Mouse (Mus musculus) stomach, embryonic 16.5 days (tissue): ENCODE measurements around the gene Lrfn3. TPM values are rescaled to one million over a fixed set of nuclear protein-coding genes. Genes with fewer than 3 reads are reported as not detected.

ENCODE experiments used
- ATAC-seq: fragments of 200-750 bp; cut with Nextera tagmentation; 2 replicates; pipeline ENCODE4 v1.8.0; 2017; ENCODE audit warnings: moderate number of reproducible peaks, moderate TSS enrichment; ENCODE audit not compliant: insufficient read depth, low FRiP score
- H3K27ac ChIP-seq: fragments of 300-500 bp; sonication (generic); 2 replicates; pipeline ENCODE4 v1.5.1; 2014; ENCODE audit warnings: low read length
- H3K27me3 ChIP-seq: fragments of 300-500 bp; sonication (generic); 2 replicates; pipeline ENCODE4 v1.6.1; 2014; ENCODE audit warnings: low read length, control low read depth, mixed read lengths; ENCODE audit not compliant: control insufficient read depth, insufficient read depth
- H3K36me3 ChIP-seq: fragments of 300-500 bp; sonication (generic); 2 replicates; pipeline ENCODE4 v1.6.1; 2014; ENCODE audit warnings: low read length; ENCODE audit not compliant: control insufficient read depth, insufficient read depth
- H3K4me1 ChIP-seq: fragments of 300-500 bp; sonication (generic); 2 replicates; pipeline ENCODE4 v1.6.1; 2014; ENCODE audit warnings: low read length, control low read depth, mixed read lengths; ENCODE audit not compliant: control insufficient read depth, insufficient read depth
- H3K4me2 ChIP-seq: fragments of 300-500 bp; sonication (generic); 2 replicates; pipeline ENCODE4 v1.6.1; 2014; ENCODE audit warnings: low read depth, low read length, mixed read lengths
- H3K4me3 ChIP-seq: fragments of 300-500 bp; sonication (generic); replicated peaks from 2 replicates; pipeline ENCODE4 v1.5.1; 2014; ENCODE audit warnings: mild to moderate bottlenecking, low read length
- H3K9ac ChIP-seq: fragments of 300-500 bp; sonication (generic); 2 replicates; pipeline ENCODE4 v1.6.1; 2014; ENCODE audit warnings: low read length
- H3K9me3 ChIP-seq: fragments of 300-500 bp; sonication (generic); replicated peaks from 2 replicates; pipeline ENCODE4 v1.6.1; 2016; ENCODE audit warnings: low read length, control low read depth; ENCODE audit not compliant: control insufficient read depth
- WGBS: fragments of 180-500 bp; shearing (Covaris S2); extraction: QIAGEN DNeasy Blood & Tissue Kit; methylation state at CpG from one replicate; pipeline ENCODE4 v1.1.7; 2014; 5-methylcytosine and 5-hydroxymethylcytosine counted together
- polyA plus RNA-seq: library from polyadenylated mRNA; unstranded; fragments of >200 nt; fragmentation: Nextera tagmentation; extraction: Ambion mirVana; gene quantifications from 2 replicates; pipeline ENCODE4 v1.2.1, GENCODE M21; 2015

The Lrfn3 gene
- polyA plus RNA-seq = 4.0 and 4.6 TPM in 2 replicates

GRCm38 (mm10) chr7:30362652-30363343, at the start of gene Lrfn3:
Gene Lrfn3, minus strand, starts transcription at chr7:30362772.
- Histone ChIP-seq H3K9me3 (no peaks in the 10 kb centered on the region), H3K27me3 (no peaks in the 10 kb centered on the region), H3K4me2 (peak within 1 kb of the TSS; percentile 83), H3K4me3 (peak within 1 kb of the TSS; percentile 58), H3K4me1 (peaks cover 21% of the 10 kb centered on the region), H3K36me3 (no peaks in the 10 kb centered on the region), H3K27ac (peak within 1 kb of the TSS; percentile 16; the same call in 1 of the 2 replicates), H3K9ac (peak within 1 kb of the TSS; percentile 80)
- 1% methylated on average over 51 of the region's 55 CpGs for WGBS
- peak; percentile 73; the same call in 1 of the 2 replicates for ATAC-seq

GRCm38 (mm10) chr7:30411023-30411422, 48.5 kb upstream of the Lrfn3 start:
- H3K4me3 ChIP-seq = no peak overlapping the region
- H3K4me2 ChIP-seq = no peak overlapping the region
- H3K9ac ChIP-seq = no peak overlapping the region
- 66% methylated on average over 3 of the region's 3 CpGs for WGBS
- no peaks in the 10 kb centered on the region for H3K27me3 ChIP-seq
- H3K4me1 ChIP-seq = no peaks in the 10 kb centered on the region
- H3K36me3 ChIP-seq = no peaks in the 10 kb centered on the region
- no peak overlapping the region for H3K27ac ChIP-seq
- H3K9me3 ChIP-seq = no peaks in the 10 kb centered on the region
- ATAC-seq = no peak

- H3K27me3 ChIP-seq = no peaks in the 10 kb centered on the region
- H3K4me3 ChIP-seq = no peak overlapping the region
- H3K9me3 ChIP-seq = no peaks in the 10 kb centered on the region
- no peaks in the 10 kb centered on the region for H3K36me3 ChIP-seq
- H3K4me2 ChIP-seq = no peak overlapping the region
- no peak overlapping the region for H3K9ac ChIP-seq
- H3K4me1 ChIP-seq = no peaks in the 10 kb centered on the region
- no peak for ATAC-seq
- no peak overlapping the region for H3K27ac ChIP-seq
- 43% methylated on average over 2 of the region's 2 CpGs for WGBS
These were observed 47.2 kb upstream of the Lrfn3 start for GRCm38 (mm10) chr7:30409789-30410188.

- H3K4me2 ChIP-seq = no peak overlapping the region
- ATAC-seq = no peak
- 83% methylated on average over 3 of the region's 3 CpGs for WGBS
- H3K27ac ChIP-seq = no peak overlapping the region
- H3K4me3 ChIP-seq = no peak overlapping the region
- H3K9me3 ChIP-seq = no peaks in the 10 kb centered on the region
- H3K4me1 ChIP-seq = no peaks in the 10 kb centered on the region
- H3K36me3 ChIP-seq = no peaks in the 10 kb centered on the region
- H3K9ac ChIP-seq = no peak overlapping the region
- no peaks in the 10 kb centered on the region for H3K27me3 ChIP-seq
These were observed 46.1 kb upstream of the Lrfn3 start for GRCm38 (mm10) chr7:30408639-30409038.

GRCm38 (mm10) chr7:30402343-30402742, 39.8 kb upstream of the Lrfn3 start:
- no peaks in the 10 kb centered on the region for H3K36me3 ChIP-seq
- ATAC-seq = no peak
- H3K4me2 ChIP-seq = no peak overlapping the region
- H3K9ac ChIP-seq = no peak overlapping the region
- H3K4me1 ChIP-seq = no peaks in the 10 kb centered on the region
- H3K4me3 ChIP-seq = no peak overlapping the region
- 65% methylated on average over 4 of the region's 4 CpGs for WGBS
- H3K27ac ChIP-seq = no peak overlapping the region
- H3K27me3 ChIP-seq = no peaks in the 10 kb centered on the region
- H3K9me3 ChIP-seq = no peaks in the 10 kb centered on the region

- Histone ChIP-seq H3K9ac (no peak overlapping the region), H3K4me3 (no peak overlapping the region), H3K36me3 (no peaks in the 10 kb centered on the region), H3K27ac (no peak overlapping the region), H3K9me3 (no peaks in the 10 kb centered on the region), H3K4me2 (no peak overlapping the region), H3K27me3 (no peaks in the 10 kb centered on the region), H3K4me1 (no peaks in the 10 kb centered on the region)
- no peak for ATAC-seq
- WGBS = 48% methylated on average over 7 of the region's 7 CpGs
These were observed 37.1 kb upstream of the Lrfn3 start for GRCm38 (mm10) chr7:30399671-30400070.

GRCm38 (mm10) chr7:30394871-30395270, 32.3 kb upstream of the Lrfn3 start:
- WGBS = 56% methylated on average over 2 of the region's 2 CpGs
- Histone ChIP-seq H3K9me3 (no peaks in the 10 kb centered on the region), H3K4me3 (no peak overlapping the region), H3K27ac (no peak overlapping the region), H3K4me1 (no peaks in the 10 kb centered on the region), H3K36me3 (no peaks in the 10 kb centered on the region), H3K27me3 (no peaks in the 10 kb centered on the region), H3K9ac (no peak overlapping the region), H3K4me2 (no peak overlapping the region)
- no peak for ATAC-seq

GRCm38 (mm10) chr7:30394379-30394778, 31.8 kb upstream of the Lrfn3 start:
- Histone ChIP-seq H3K4me2 (no peak overlapping the region), H3K4me3 (no peak overlapping the region), H3K27ac (peak overlapping the region; percentile 18; the same call in 1 of the 2 replicates), H3K9ac (no peak overlapping the region), H3K36me3 (no peaks in the 10 kb centered on the region), H3K4me1 (no peaks in the 10 kb centered on the region), H3K9me3 (no peaks in the 10 kb centered on the region), H3K27me3 (no peaks in the 10 kb centered on the region)
- ATAC-seq = 0 out of 2 replicates have a peak, but pooled peaks have one; percentile 33
- whole genome bisulfite sequencing = 54% methylated on average over 11 of the region's 11 CpGs

GRCm38 (mm10) chr7:30393631-30394030, 31.1 kb upstream of the Lrfn3 start:
- Histone ChIP-seq H3K9me3 (no peaks in the 10 kb centered on the region), H3K27me3 (no peaks in the 10 kb centered on the region), H3K36me3 (no peaks in the 10 kb centered on the region), H3K4me2 (no peak overlapping the region), H3K9ac (no peak overlapping the region), H3K27ac (peak overlapping the region; percentile 18; the same call in 1 of the 2 replicates), H3K4me3 (no peak overlapping the region), H3K4me1 (no peaks in the 10 kb centered on the region)
- no peak for ATAC-seq
- 83% methylated on average over 4 of the region's 4 CpGs for WGBS
